Mouse (Mus musculus) testis, adult 2 months (tissue): ENCODE results near the gene Aldh9a1.
"Not testable (repeated sequence)": the region's sequence is repeated elsewhere in the genome, so short reads cannot be mapped to it uniquely, and the experiment has no call there.

Experiments
- CTCF ChIP-seq: fragments of 200-500 bp; IDR thresholded peaks from 2 replicates; pipeline ENCODE4 v1.5.1; 2012; ENCODE audit warnings: low read depth, mild to moderate bottlenecking, inconsistent platforms, low read length, moderate library complexity; ENCODE audit not compliant: control insufficient read depth, insufficient read depth, insufficient replicate concordance
- POLR2A ChIP-seq: fragments of 200-500 bp; IDR thresholded peaks from 2 replicates; pipeline ENCODE4 v1.6.1; 2012; ENCODE audit warnings: low read depth, mild to moderate bottlenecking, inconsistent platforms, low read length, moderate library complexity; ENCODE audit not compliant: control insufficient read depth

- not testable (repeated sequence) for TF ChIP-seq POLR2A, CTCF
Measured at GRCm38 (mm10) chr1:167345994-167346520, 3.7 kb upstream of the Aldh9a1 start.
